Mouse (Mus musculus): ENCODE measurements around the gene 2010111I01Rik. TPM values are rescaled to one million over a fixed set of nuclear protein-coding genes. Genes with fewer than 3 reads are reported as not detected.
"Not testable (repeated sequence)": the region's sequence is repeated elsewhere in the genome, so short reads cannot be mapped to it uniquely, and the experiment has no call there.

2010111I01Rik gene
- polyA plus RNA-seq, 1 experiment from 2014 or later: 28.5 TPM

GRCm38 (mm10) chr13:63315111-63315510 lies 350.4 kb downstream of the 2010111I01Rik start:
- H3K9me3 ChIP-seq (replicated peaks); H3K27me3 ChIP-seq (ENCODE audit: low read depth, poor library complexity, severe bottlenecking); H3K4me1 ChIP-seq; H3K4me3 ChIP-seq; H3K27ac ChIP-seq (replicated peaks); DNase-seq (ENCODE audit: low spot score): not testable (repeated sequence)
- WGBS: 96% methylated on average over 4 of the region's 4 CpGs
- H3K36me3 ChIP-seq: peaks cover 38% of the 10 kb centered on the region

DNA sequence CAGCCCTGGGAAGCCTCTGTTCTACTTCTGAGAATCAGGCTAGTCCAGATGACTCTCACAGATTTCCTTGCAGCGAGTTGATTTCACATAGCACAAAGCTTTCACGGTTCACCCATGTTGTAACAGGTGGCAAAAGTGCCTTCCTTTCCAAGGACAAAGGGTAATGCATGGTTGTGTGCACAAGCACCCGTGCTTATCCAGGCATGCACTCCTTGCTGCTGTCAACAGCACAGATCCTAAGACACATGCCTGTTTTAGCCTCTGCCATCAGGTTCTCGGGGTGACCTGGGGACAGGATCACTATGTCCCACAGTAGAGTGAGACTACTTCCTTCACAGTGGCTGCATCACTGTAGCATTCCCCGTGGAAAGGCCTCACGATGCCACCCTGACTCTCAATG lies 351.1 kb downstream of the 2010111I01Rik start:
- Histone ChIP-seq H3K27me3 (ENCODE audit: low read depth, poor library complexity, severe bottlenecking) (no peaks in the 10 kb centered on the region), H3K4me3 (no peak overlapping the region), H3K27ac (replicated peaks) (no peak overlapping the region), H3K36me3 (peaks cover 38% of the 10 kb centered on the region), H3K9me3 (replicated peaks) (no peaks in the 10 kb centered on the region), H3K4me1 (no peaks in the 10 kb centered on the region)
- no peak for DNase-seq (ENCODE audit: low spot score)
- WGBS: 88% methylated on average over 6 of the region's 6 CpGs

GRCm38 (mm10) chr13:63316407-63316806 lies 351.7 kb downstream of the 2010111I01Rik start:
- peaks cover 3% of the 10 kb centered on the region for H3K4me1 ChIP-seq
- WGBS: 91% methylated on average over 5 of the region's 5 CpGs
- H3K27me3 ChIP-seq (ENCODE audit: low read depth, poor library complexity, severe bottlenecking): no peaks in the 10 kb centered on the region
- H3K4me3 ChIP-seq: no peak overlapping the region
- H3K9me3 ChIP-seq (replicated peaks): no peaks in the 10 kb centered on the region
- no peak for DNase-seq (ENCODE audit: low spot score)
- H3K27ac ChIP-seq (replicated peaks): no peak overlapping the region
- H3K36me3 ChIP-seq: peaks cover 44% of the 10 kb centered on the region

DNA sequence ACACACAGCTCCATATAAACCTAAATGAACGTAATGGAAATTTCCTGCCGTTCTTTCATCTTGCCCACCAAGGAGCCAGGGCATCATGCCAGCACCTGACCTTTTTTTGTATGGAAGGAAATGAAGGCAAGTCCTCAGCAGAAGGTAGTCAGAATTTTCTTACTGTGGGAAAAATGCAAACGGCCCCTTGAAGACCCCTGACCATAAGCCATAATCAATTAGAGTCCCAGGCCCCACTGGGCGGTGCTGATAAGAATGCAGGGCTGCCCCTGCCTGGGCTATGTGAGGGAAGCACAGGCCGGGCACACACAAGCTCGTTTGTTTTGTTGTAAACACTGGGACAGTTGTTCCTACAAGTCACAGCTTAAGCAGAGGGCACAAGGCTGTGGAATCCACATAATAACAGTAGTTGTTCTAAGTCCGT lies 353.0 kb downstream of the 2010111I01Rik start:
- H3K4me3 ChIP-seq: no peak overlapping the region
- no peak overlapping the region for H3K27ac ChIP-seq (replicated peaks)
- no peaks in the 10 kb centered on the region for H3K9me3 ChIP-seq (replicated peaks)
- peaks cover 40% of the 10 kb centered on the region for H3K36me3 ChIP-seq
- WGBS: 83% methylated on average over 7 of the region's 7 CpGs
- DNase-seq (ENCODE audit: low spot score): no peak
- H3K4me1 ChIP-seq: peaks cover 16% of the 10 kb centered on the region
- H3K27me3 ChIP-seq (ENCODE audit: low read depth, poor library complexity, severe bottlenecking): no peaks in the 10 kb centered on the region

GRCm38 (mm10) chr13:63319814-63320213 lies 355.1 kb downstream of the 2010111I01Rik start:
- Histone ChIP-seq H3K9me3 (replicated peaks) (no peaks in the 10 kb centered on the region), H3K27me3 (ENCODE audit: low read depth, poor library complexity, severe bottlenecking) (no peaks in the 10 kb centered on the region), H3K4me3 (no peak overlapping the region), H3K36me3 (peaks cover 37% of the 10 kb centered on the region), H3K27ac (replicated peaks) (no peak overlapping the region), H3K4me1 (peaks cover 37% of the 10 kb centered on the region)
- WGBS: 96% methylated on average over 7 of the region's 7 CpGs
- no peak for DNase-seq (ENCODE audit: low spot score)

GRCm38 (mm10) chr13:63321689-63322088 lies 357.0 kb downstream of the 2010111I01Rik start:
- no peak for DNase-seq (ENCODE audit: low spot score)
- Histone ChIP-seq H3K4me1 (peaks cover 44% of the 10 kb centered on the region), H3K27ac (replicated peaks) (0 out of 2 replicates have a peak overlapping the region, but pooled peaks have one; percentile 23), H3K27me3 (ENCODE audit: low read depth, poor library complexity, severe bottlenecking) (no peaks in the 10 kb centered on the region), H3K4me3 (no peak overlapping the region), H3K9me3 (replicated peaks) (no peaks in the 10 kb centered on the region), H3K36me3 (peaks cover 24% of the 10 kb centered on the region)
- 67% methylated on average over 5 of the region's 5 CpGs for WGBS

- H3K27ac ChIP-seq (replicated peaks): peak overlapping the region; percentile 52; the same call in 1 of the 2 replicates
Observed at GRCm38 (mm10) chr13:63322756-63323155, 358.1 kb downstream of the 2010111I01Rik start.

GRCm38 (mm10) chr13:63323286-63324075 lies 358.8 kb downstream of the 2010111I01Rik start:
- Histone ChIP-seq H3K9me3 (replicated peaks) (no peaks in the 10 kb centered on the region), H3K27ac (replicated peaks) (peak overlapping the region; percentile 52; the same call in 1 of the 2 replicates), H3K4me3 (no peak overlapping the region), H3K27me3 (ENCODE audit: low read depth, poor library complexity, severe bottlenecking) (no peaks in the 10 kb centered on the region), H3K4me1 (peaks cover 44% of the 10 kb centered on the region), H3K36me3 (peaks cover 16% of the 10 kb centered on the region)
- DNase-seq (ENCODE audit: low spot score): no peak
- 84% methylated on average over 9 of the region's 9 CpGs for WGBS

More at GRCm38 (mm10) chr13:63322756-63323155, 358.1 kb downstream of the 2010111I01Rik start:
- DNase-seq (ENCODE audit: low spot score): no peak
- Histone ChIP-seq H3K4me3 (no peak overlapping the region), H3K27me3 (ENCODE audit: low read depth, poor library complexity, severe bottlenecking) (no peaks in the 10 kb centered on the region), H3K36me3 (peaks cover 16% of the 10 kb centered on the region), H3K9me3 (replicated peaks) (no peaks in the 10 kb centered on the region), H3K4me1 (peaks cover 44% of the 10 kb centered on the region)
- 81% methylated on average over 6 of the region's 6 CpGs for WGBS

DNA sequence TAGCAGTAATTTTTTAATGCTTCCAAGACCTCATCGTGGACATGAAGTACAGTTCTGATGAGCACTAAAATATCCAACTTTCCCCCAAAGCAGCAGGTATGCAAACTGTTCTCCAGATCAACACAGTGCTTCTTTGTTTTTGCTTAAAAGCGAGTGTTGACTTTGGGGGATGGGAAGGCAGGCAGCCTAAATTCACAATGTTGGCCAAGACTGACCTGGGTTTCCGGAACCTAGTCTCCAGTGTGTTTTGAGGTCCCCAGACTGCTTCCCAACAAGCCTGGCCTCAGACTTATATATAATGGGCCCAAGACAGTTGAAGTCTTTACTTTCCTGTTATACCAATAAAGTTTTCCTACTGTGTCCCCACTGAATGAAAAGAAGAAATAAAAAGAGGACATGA lies 359.6 kb downstream of the 2010111I01Rik start:
- no peak overlapping the region for H3K4me3 ChIP-seq
- no peak for DNase-seq (ENCODE audit: low spot score)
- WGBS: 65% methylated on average over 3 of the region's 3 CpGs
- H3K9me3 ChIP-seq (replicated peaks): no peaks in the 10 kb centered on the region
- peaks cover 44% of the 10 kb centered on the region for H3K4me1 ChIP-seq
- 0 out of 2 replicates have a peak overlapping the region, but pooled peaks have one; percentile 9 for H3K27ac ChIP-seq (replicated peaks)
- H3K36me3 ChIP-seq: peaks cover 16% of the 10 kb centered on the region
- H3K27me3 ChIP-seq (ENCODE audit: low read depth, poor library complexity, severe bottlenecking): no peaks in the 10 kb centered on the region

- H3K36me3 ChIP-seq: peaks cover 16% of the 10 kb centered on the region
- H3K4me3 ChIP-seq: no peak overlapping the region
- H3K9me3 ChIP-seq (replicated peaks): no peaks in the 10 kb centered on the region
- DNase-seq (ENCODE audit: low spot score): no peak
- no peaks in the 10 kb centered on the region for H3K27me3 ChIP-seq (ENCODE audit: low read depth, poor library complexity, severe bottlenecking)
- peak overlapping the region; percentile 59 for H3K27ac ChIP-seq (replicated peaks)
- WGBS: 80% methylated on average over 10 of the region's 10 CpGs
- H3K4me1 ChIP-seq: peaks cover 51% of the 10 kb centered on the region
Observed at GRCm38 (mm10) chr13:63324978-63325848, 360.5 kb downstream of the 2010111I01Rik start.

- WGBS: 93% methylated on average over 2 of the region's 2 CpGs
Observed at GRCm38 (mm10) chr13:63326015-63326414, 361.3 kb downstream of the 2010111I01Rik start.

DNA sequence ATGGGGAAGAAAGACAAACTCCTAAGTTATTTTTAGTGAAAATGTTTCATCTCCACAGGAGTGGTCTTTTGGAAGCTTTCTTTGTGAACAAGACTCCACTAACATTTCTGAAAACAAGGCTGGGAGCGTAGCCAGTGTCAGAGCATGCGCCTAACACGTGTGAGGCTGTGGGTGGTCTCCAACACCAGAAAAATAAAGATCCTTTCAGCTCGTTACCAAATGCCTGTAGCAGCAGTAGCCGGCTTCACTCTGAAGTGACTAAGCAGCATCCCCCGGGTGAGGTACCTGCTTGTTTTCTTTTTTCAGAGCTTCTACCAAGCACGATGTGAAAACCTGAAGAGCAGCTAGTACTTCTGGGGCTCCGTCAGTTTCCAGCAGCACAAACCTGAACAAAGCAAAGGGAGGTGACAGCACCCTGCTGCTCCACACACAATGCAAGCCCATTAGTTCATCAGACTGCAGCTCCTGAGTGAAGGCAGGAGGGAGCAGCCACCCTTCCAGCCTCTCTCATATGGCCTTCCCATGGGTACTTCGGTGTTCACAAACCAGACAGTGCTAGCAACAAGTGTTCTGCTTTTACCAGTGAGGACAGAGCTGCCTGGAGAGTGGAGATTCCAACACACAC lies 365.7 kb downstream of the 2010111I01Rik start:
- Histone ChIP-seq H3K27me3 (ENCODE audit: low read depth, poor library complexity, severe bottlenecking) (0 out of 2 replicates have a peak, but pooled peaks cover 14% of the 10 kb centered on the region), H3K4me3 (no peak overlapping the region), H3K36me3 (no peaks in the 10 kb centered on the region), H3K4me1 (peaks cover 22% of the 10 kb centered on the region), H3K27ac (replicated peaks) (no peak overlapping the region; the same call in 1 of the 2 replicates), H3K9me3 (replicated peaks) (no peaks in the 10 kb centered on the region)
- 24% methylated on average over 9 of the region's 9 CpGs for WGBS
- DNase-seq (ENCODE audit: low spot score): no peak

More at GRCm38 (mm10) chr13:63326015-63326414, 361.3 kb downstream of the 2010111I01Rik start:
- no peak overlapping the region for H3K4me3 ChIP-seq
- no peak for DNase-seq (ENCODE audit: low spot score)
- peaks cover 14% of the 10 kb centered on the region for H3K36me3 ChIP-seq
- H3K4me1 ChIP-seq: peaks cover 57% of the 10 kb centered on the region
- no peak overlapping the region for H3K27ac ChIP-seq (replicated peaks)
- no peaks in the 10 kb centered on the region for H3K27me3 ChIP-seq (ENCODE audit: low read depth, poor library complexity, severe bottlenecking)
- H3K9me3 ChIP-seq (replicated peaks): no peaks in the 10 kb centered on the region
